Mouse (Mus musculus) intestine, embryonic 15.5 days (tissue): ENCODE results near the gene Gm20481. TPM values are rescaled to one million over a fixed set of nuclear protein-coding genes. Genes with fewer than 3 reads are reported as not detected.
"Not testable (repeated sequence)": the region's sequence is repeated elsewhere in the genome, so short reads cannot be mapped to it uniquely, and the experiment has no call there.

ENCODE experiments used
- ATAC-seq: fragments of 200-750 bp; cut with Nextera tagmentation; 2 replicates; pipeline ENCODE4 v1.8.0; 2017; ENCODE audit warnings: moderate TSS enrichment, moderate library complexity
- H3K27ac ChIP-seq: fragments of 300-500 bp; sonication (generic); 2 replicates; pipeline ENCODE4 v1.5.1; 2015; ENCODE audit warnings: mild to moderate bottlenecking, inconsistent platforms
- H3K27me3 ChIP-seq: fragments of 300-500 bp; sonication (generic); replicated peaks from 2 replicates; pipeline ENCODE4 v1.6.1; 2015; ENCODE audit warnings: inconsistent platforms
- H3K36me3 ChIP-seq: fragments of 300-500 bp; sonication (generic); 2 replicates; pipeline ENCODE4 v1.6.1; 2015; ENCODE audit warnings: inconsistent platforms
- H3K4me1 ChIP-seq: fragments of 300-500 bp; sonication (generic); replicated peaks from 2 replicates; pipeline ENCODE4 v1.6.1; 2015; ENCODE audit warnings: inconsistent platforms
- H3K4me2 ChIP-seq: fragments of 300-500 bp; sonication (generic); replicated peaks from 2 replicates; pipeline ENCODE4 v1.6.1; 2015; ENCODE audit warnings: mild to moderate bottlenecking, inconsistent platforms
- H3K4me3 ChIP-seq: fragments of 300-500 bp; sonication (generic); replicated peaks from 2 replicates; pipeline ENCODE4 v1.5.1; 2015; ENCODE audit warnings: inconsistent platforms
- H3K9ac ChIP-seq: fragments of 300-500 bp; sonication (generic); 2 replicates; pipeline ENCODE4 v1.6.1; 2015; ENCODE audit warnings: inconsistent platforms
- H3K9me3 ChIP-seq: fragments of 300-500 bp; sonication (generic); 2 replicates; pipeline ENCODE4 v1.6.1; 2016; ENCODE audit warnings: inconsistent platforms
- whole genome bisulfite sequencing: fragments of 180-500 bp; shearing (Covaris S2); methylation state at CpG from one replicate; pipeline ENCODE4 v1.1.7; 2015; 5-methylcytosine and 5-hydroxymethylcytosine counted together
- polyA plus RNA-seq: library from polyadenylated mRNA; unstranded; fragments of >200 nt; fragmentation: Nextera tagmentation; extraction: Ambion mirVana; gene quantifications from 2 replicates; pipeline ENCODE4 v1.2.1, GENCODE M21; 2015

The Gm20481 gene
- polyA plus RNA-seq: not detected in 2 replicates

DNA sequence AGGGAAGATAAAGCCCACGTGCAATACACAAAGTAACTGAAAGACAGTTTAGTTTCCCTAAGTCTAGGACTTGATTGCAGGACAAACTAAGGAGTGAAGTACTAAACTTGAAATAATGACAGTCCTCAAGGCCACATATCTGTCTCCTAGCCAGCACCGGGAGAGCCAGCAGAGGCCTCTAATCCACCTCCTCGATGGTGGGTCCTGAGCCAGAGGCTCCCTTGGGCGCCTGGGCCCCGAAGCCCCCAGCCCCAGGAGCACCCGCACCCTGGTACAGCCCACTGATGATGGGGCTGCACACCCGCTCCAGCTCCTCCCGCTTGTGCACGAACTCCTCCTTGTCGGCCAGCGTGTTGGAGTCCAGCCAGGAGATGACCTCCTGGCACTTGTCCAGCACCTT, at the start of gene Gm20481:
Gm20481 (plus strand) TSS at position 91 of the 400 bp plus-strand sequence.
- WGBS: 53% methylated on average over 6 of the region's 11 CpGs
- not testable (repeated sequence) for H3K4me3 ChIP-seq, ATAC-seq, H3K27ac ChIP-seq, H3K4me2 ChIP-seq, H3K9me3 ChIP-seq, H3K9ac ChIP-seq, H3K4me1 ChIP-seq, H3K36me3 ChIP-seq
- H3K27me3 ChIP-seq: peaks cover 21% of the 10 kb centered on the region

DNA sequence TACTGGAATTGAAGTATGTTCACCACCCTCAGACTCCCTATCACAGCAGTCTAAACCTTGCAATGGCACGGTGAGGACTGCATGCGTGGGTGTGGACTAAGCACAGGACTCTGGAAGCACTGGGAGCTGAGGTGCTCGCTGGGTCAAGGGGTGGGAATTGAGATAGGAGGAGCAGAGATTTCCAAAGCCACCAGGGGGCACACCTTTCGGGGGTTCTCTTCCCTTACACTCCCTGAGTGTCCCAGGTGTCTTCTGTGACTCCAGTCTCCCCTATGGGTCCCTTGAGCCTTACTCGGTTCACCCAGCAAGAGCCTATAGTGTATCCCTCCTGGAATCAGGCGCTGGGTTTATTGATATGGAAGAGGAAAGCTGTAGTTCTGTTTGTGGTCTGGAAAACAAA, 46.8 kb upstream of the Gm20481 start:
- Histone ChIP-seq H3K27me3 (no peaks in the 10 kb centered on the region), H3K9ac (no peak overlapping the region), H3K4me3 (no peak overlapping the region), H3K4me2 (no peak overlapping the region), H3K27ac (no peak overlapping the region), H3K36me3 (no peaks in the 10 kb centered on the region), H3K9me3 (no peaks in the 10 kb centered on the region), H3K4me1 (0 out of 2 replicates have a peak, but pooled peaks cover 3% of the 10 kb centered on the region)
- WGBS: 48% methylated on average over 6 of the region's 6 CpGs
- 0 out of 2 replicates have a peak, but pooled peaks have one; percentile 13 for ATAC-seq

DNA sequence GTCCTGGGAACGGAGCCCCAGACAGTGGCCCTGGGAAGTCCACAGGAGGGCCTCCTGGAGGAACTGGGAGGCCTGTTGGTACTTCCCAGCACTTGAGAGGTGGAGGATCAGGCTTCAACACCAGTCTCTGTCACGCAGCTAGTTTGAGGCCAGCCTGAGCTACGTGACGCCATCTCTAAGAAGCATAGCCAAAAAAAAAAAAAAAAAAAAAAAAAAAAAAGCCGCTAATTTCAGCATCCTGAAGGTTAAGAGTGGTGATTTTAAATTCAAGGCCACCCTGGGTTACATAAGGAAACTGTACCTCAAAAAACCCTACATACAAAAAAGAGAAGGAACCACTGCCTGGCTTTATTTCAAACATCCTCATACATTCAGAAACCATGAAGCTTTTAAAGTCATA, 45.5 kb upstream of the Gm20481 start:
- Histone ChIP-seq H3K27me3 (no peaks in the 10 kb centered on the region), H3K36me3 (0 out of 2 replicates have a peak, but pooled peaks cover 3% of the 10 kb centered on the region), H3K27ac (no peak overlapping the region), H3K4me1 (no peaks in the 10 kb centered on the region), H3K4me2 (no peak overlapping the region), H3K9me3 (no peaks in the 10 kb centered on the region), H3K9ac (no peak overlapping the region), H3K4me3 (no peak overlapping the region)
- WGBS: 71% methylated on average over 5 of the region's 5 CpGs
- ATAC-seq: no peak

GRCm38 (mm10) chr17:34927306-34928019, 42.2 kb upstream of the Gm20481 start:
- Histone ChIP-seq H3K4me1 (peaks cover 8% of the 10 kb centered on the region), H3K36me3 (0 out of 2 replicates have a peak, but pooled peaks cover 3% of the 10 kb centered on the region), H3K27ac (no peak overlapping the region), H3K4me3 (no peak overlapping the region), H3K4me2 (no peak overlapping the region), H3K9me3 (no peaks in the 10 kb centered on the region), H3K27me3 (no peaks in the 10 kb centered on the region), H3K9ac (no peak overlapping the region)
- WGBS: 84% methylated on average over 18 of the region's 18 CpGs
- ATAC-seq: no peak

DNA sequence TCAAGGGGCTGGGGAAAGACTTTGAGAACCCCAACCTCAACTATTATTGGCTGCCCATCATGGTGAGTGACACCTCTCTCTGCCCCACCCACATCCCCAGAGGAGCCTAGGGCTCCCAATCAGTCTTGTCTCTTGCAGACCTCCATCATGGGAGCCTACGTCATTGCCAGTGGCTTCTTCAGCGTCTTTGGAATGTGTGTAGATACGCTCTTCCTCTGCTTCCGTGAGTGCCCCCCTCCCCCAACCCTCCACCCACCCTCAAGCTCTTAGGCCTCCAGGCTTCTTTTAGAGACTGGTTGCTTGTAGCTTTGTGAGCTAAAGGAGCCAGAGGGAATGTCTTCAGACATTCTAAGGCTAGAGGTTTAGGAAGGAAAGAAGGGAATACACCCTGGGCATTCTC, 40.9 kb upstream of the Gm20481 start:
- 60% methylated on average over 4 of the region's 4 CpGs for WGBS
- Histone ChIP-seq H3K4me1 (peaks cover 8% of the 10 kb centered on the region), H3K27me3 (no peaks in the 10 kb centered on the region), H3K4me3 (no peak overlapping the region), H3K9me3 (no peaks in the 10 kb centered on the region), H3K36me3 (0 out of 2 replicates have a peak, but pooled peaks cover 3% of the 10 kb centered on the region), H3K9ac (no peak overlapping the region), H3K4me2 (no peak overlapping the region), H3K27ac (no peak overlapping the region)
- no peak for ATAC-seq

DNA sequence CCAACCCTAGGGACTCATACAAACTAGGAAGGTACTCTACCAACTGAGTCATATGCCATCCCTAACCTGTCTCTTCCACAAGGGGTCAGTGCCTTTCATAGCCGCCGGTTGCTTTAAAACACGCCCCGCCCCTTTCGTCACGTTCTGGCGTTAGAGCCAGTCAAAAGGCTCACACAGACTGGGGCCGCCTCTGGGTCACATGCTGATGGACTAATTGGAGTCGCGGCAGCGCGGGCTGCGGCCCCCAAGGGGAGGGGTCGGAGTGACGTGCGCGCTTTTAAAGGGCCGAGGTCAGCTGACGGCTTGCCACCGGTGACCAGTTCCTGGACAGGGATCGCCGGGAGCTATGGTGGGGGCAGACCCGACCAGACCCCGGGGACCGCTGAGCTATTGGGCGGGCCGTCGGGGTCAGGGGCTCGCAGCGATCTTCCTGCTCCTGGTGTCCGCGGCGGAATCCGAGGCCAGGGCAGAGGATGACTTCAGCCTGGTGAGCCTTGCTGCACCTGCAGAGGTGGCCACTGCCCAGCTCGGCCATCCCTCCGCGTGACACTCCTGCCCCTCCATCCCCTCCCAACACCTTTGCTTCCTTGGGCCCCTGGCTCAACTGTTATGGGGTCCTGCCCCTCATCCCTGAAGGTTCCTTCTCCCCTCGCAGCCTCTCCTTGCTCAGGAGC, 38.5 kb upstream of the Gm20481 start, which contains the start of gene Neu1:
Neu1 (plus strand) TSS at position 193 of the 674 bp plus-strand sequence.
- Histone ChIP-seq H3K36me3 (0 out of 2 replicates have a peak, but pooled peaks cover 3% of the 10 kb centered on the region), H3K4me2 (peak within 1 kb of the TSS; percentile 91), H3K9ac (peak within 1 kb of the TSS; percentile 79), H3K9me3 (no peaks in the 10 kb centered on the region), H3K4me3 (peak within 1 kb of the TSS; percentile 75), H3K4me1 (peaks cover 19% of the 10 kb centered on the region), H3K27ac (peak within 1 kb of the TSS; percentile 45), H3K27me3 (no peaks in the 10 kb centered on the region)
- WGBS: under 1% methylated on average over 38 of the region's 38 CpGs
- peak; percentile 98 for ATAC-seq

DNA sequence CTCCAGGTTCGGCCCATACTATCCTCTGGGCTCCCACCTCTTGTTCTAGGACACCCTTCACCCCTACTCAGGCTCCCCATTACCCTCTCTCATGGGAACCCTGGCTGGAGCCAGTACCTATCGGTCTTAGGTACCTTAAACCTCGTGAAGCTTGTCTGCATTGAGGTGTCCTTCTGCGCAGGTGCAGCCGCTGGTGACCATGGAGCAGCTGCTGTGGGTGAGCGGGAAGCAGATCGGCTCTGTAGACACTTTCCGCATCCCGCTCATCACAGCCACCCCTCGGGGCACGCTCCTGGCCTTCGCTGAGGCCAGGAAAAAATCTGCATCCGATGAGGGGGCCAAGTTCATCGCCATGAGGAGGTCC, 38.0 kb upstream of the Gm20481 start:
- Histone ChIP-seq H3K4me3 (peak overlapping the region; percentile 75), H3K9me3 (no peaks in the 10 kb centered on the region), H3K27me3 (no peaks in the 10 kb centered on the region), H3K36me3 (0 out of 2 replicates have a peak, but pooled peaks cover 3% of the 10 kb centered on the region), H3K4me2 (peak overlapping the region; percentile 91), H3K4me1 (peaks cover 19% of the 10 kb centered on the region), H3K27ac (peak overlapping the region; percentile 45), H3K9ac (peak overlapping the region; percentile 79)
- ATAC-seq: peak; percentile 42; the same call in 1 of the 2 replicates
- 6% methylated on average over 14 of the region's 14 CpGs for WGBS

- peak overlapping the region; percentile 75 for H3K4me3 ChIP-seq
- no peaks in the 10 kb centered on the region for H3K9me3 ChIP-seq
- H3K4me2 ChIP-seq: peak overlapping the region; percentile 91
- no peak for ATAC-seq
- 65% methylated on average over 8 of the region's 8 CpGs for WGBS
- H3K27me3 ChIP-seq: no peaks in the 10 kb centered on the region
- no peak overlapping the region for H3K27ac ChIP-seq
- H3K9ac ChIP-seq: peak overlapping the region; percentile 79
- H3K4me1 ChIP-seq: peaks cover 19% of the 10 kb centered on the region
- 0 out of 2 replicates have a peak, but pooled peaks cover 3% of the 10 kb centered on the region for H3K36me3 ChIP-seq
These were observed 37.4 kb upstream of the Gm20481 start for GRCm38 (mm10) chr17:34932287-34932686.

DNA sequence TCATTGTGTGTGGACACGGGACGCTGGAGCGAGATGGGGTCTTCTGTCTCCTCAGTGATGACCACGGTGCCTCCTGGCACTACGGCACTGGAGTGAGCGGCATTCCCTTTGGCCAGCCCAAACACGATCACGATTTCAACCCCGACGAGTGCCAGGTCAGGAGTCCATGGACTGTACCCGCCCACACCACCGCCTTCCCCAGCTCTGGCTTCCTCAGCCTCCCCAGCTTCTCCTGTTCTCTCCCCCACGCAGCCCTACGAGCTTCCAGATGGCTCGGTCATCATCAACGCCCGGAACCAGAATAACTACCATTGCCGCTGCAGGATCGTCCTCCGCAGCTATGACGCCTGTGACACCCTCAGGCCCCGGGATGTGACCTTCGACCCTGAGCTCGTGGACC, 35.7 kb upstream of the Gm20481 start:
- H3K36me3 ChIP-seq: 0 out of 2 replicates have a peak, but pooled peaks cover under 1% of the 10 kb centered on the region
- no peak overlapping the region for H3K27ac ChIP-seq
- 66% methylated on average over 24 of the region's 24 CpGs for WGBS
- H3K4me2 ChIP-seq: peak overlapping the region; percentile 36
- no peak overlapping the region; the same call in 1 of the 2 replicates for H3K4me3 ChIP-seq
- ATAC-seq: no peak
- H3K9ac ChIP-seq: no peak overlapping the region
- no peaks in the 10 kb centered on the region for H3K27me3 ChIP-seq
- peaks cover 19% of the 10 kb centered on the region for H3K4me1 ChIP-seq
- H3K9me3 ChIP-seq: no peaks in the 10 kb centered on the region

- peak overlapping the region; percentile 17; the same call in 1 of the 2 replicates for H3K9ac ChIP-seq
- H3K27me3 ChIP-seq: no peaks in the 10 kb centered on the region
- ATAC-seq: no peak
- H3K4me2 ChIP-seq: peak overlapping the region; percentile 36; the same call in 1 of the 2 replicates
- H3K4me1 ChIP-seq: peaks cover 19% of the 10 kb centered on the region
- no peaks in the 10 kb centered on the region for H3K9me3 ChIP-seq
- H3K27ac ChIP-seq: no peak overlapping the region
- no peak overlapping the region for H3K4me3 ChIP-seq
- H3K36me3 ChIP-seq: no peaks in the 10 kb centered on the region
- WGBS: 52% methylated on average over 8 of the region's 8 CpGs
These were observed 34.9 kb upstream of the Gm20481 start for GRCm38 (mm10) chr17:34934830-34935229.

- Histone ChIP-seq H3K4me3 (no peak overlapping the region), H3K27ac (no peak overlapping the region), H3K9ac (no peak overlapping the region), H3K4me1 (peaks cover 18% of the 10 kb centered on the region), H3K9me3 (no peaks in the 10 kb centered on the region), H3K27me3 (no peaks in the 10 kb centered on the region), H3K36me3 (no peaks in the 10 kb centered on the region), H3K4me2 (no peak overlapping the region)
- ATAC-seq: no peak
- 78% methylated on average over 6 of the region's 6 CpGs for WGBS
These were observed 31.7 kb upstream of the Gm20481 start for GRCm38 (mm10) chr17:34937960-34938505.
